Mouse (Mus musculus) midbrain, embryonic 11.5 days (tissue): ENCODE measurements around the gene Trmt2b. TPM values are rescaled to one million over a fixed set of nuclear protein-coding genes. Genes with fewer than 3 reads are reported as not detected.

Experiments used
- ATAC-seq: fragments of 200-750 bp; cut with Nextera tagmentation; 2 replicates; pipeline ENCODE4 v1.8.0; 2017; ENCODE audit warnings: moderate TSS enrichment, moderate library complexity; ENCODE audit not compliant: low FRiP score
- DNase-seq: peaks from one replicate; pipeline ENCODE4 v3.0.0; 2015; ENCODE audit warnings: low spot score; ENCODE audit errors: missing footprints
- H3K27ac ChIP-seq: fragments of 300-500 bp; sonication (generic); 2 replicates; pipeline ENCODE4 v1.5.1; 2014; ENCODE audit warnings: low read depth, low read length
- H3K27me3 ChIP-seq: fragments of 300-500 bp; sonication (generic); 2 replicates; pipeline ENCODE4 v1.6.1; 2014; ENCODE audit warnings: mild to moderate bottlenecking, low read length, moderate library complexity, mixed read lengths; ENCODE audit not compliant: control insufficient read depth, insufficient read depth
- H3K36me3 ChIP-seq: fragments of 300-500 bp; sonication (generic); 2 replicates; pipeline ENCODE4 v1.6.1; 2014; ENCODE audit warnings: mild to moderate bottlenecking, low read length, moderate library complexity, mixed read lengths; ENCODE audit not compliant: control insufficient read depth, insufficient read depth
- H3K4me1 ChIP-seq: fragments of 300-500 bp; sonication (generic); 2 replicates; pipeline ENCODE4 v1.6.1; 2014; ENCODE audit warnings: low read length; ENCODE audit not compliant: control insufficient read depth, insufficient read depth
- H3K4me2 ChIP-seq: fragments of 300-500 bp; sonication (generic); 2 replicates; pipeline ENCODE4 v1.6.1; 2014; ENCODE audit warnings: mild to moderate bottlenecking, moderate library complexity
- H3K4me3 ChIP-seq: fragments of 300-500 bp; sonication (generic); 2 replicates; pipeline ENCODE4 v1.5.1; 2014; ENCODE audit warnings: low read depth, low read length
- H3K9ac ChIP-seq: fragments of 300-500 bp; sonication (generic); 2 replicates; pipeline ENCODE4 v1.6.1; 2014; ENCODE audit warnings: low read length
- H3K9me3 ChIP-seq: fragments of 300-500 bp; sonication (generic); 2 replicates; pipeline ENCODE4 v1.6.1; 2016; ENCODE audit warnings: low read length; ENCODE audit not compliant: control insufficient read depth
- WGBS: fragments of 180-500 bp; shearing (Covaris S2); extraction: QIAGEN DNeasy Blood & Tissue Kit; methylation state at CpG from one replicate; pipeline ENCODE4 v1.1.7; 2014; 5-methylcytosine and 5-hydroxymethylcytosine counted together
- polyA plus RNA-seq: library from polyadenylated mRNA; unstranded; fragments of >200 nt; fragmentation: Nextera tagmentation; extraction: Ambion mirVana; gene quantifications from 2 replicates; pipeline ENCODE4 v1.2.1, GENCODE M21; 2014

Gene Trmt2b
- polyA plus RNA-seq, 1 experiment from 2014 or later = 7.8 TPM

DNA sequence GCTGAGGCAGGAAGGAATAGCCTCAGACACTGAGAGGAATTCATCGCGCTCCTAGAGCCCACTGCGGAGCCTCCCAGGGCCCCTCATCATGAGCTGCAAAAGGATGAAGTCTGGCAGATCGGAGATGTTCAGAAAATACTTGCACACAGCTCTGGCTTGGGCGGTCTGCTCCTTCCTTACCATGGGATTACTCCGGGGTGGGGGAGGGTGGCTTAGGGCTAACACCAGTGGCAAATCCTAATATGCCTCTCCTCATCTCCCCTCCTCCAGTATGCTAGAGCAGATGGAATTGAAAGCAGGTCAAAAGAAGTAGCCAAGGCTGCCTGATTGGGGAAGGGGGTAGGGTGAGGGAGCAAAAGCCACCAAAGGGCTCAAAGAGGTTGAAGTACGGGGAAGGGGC lies 20.0 kb upstream of the Trmt2b start:
- no peak overlapping the region for H3K27ac ChIP-seq
- peaks cover 3% of the 10 kb centered on the region; the same call in 1 of the 2 replicates for H3K27me3 ChIP-seq
- H3K36me3 ChIP-seq = no peaks in the 10 kb centered on the region
- H3K4me3 ChIP-seq = peak overlapping the region; percentile 40
- WGBS = 27% methylated on average over 7 of the region's 7 CpGs
- peak overlapping the region; percentile 59 for H3K9ac ChIP-seq
- ATAC-seq (peak; percentile 70), DNase-seq (no peak)
- no peaks in the 10 kb centered on the region for H3K9me3 ChIP-seq
- peak overlapping the region; percentile 51 for H3K4me2 ChIP-seq
- no peaks in the 10 kb centered on the region; the same call in 1 of the 2 replicates for H3K4me1 ChIP-seq

GRCm38 (mm10) chrX:134296301-134296700 lies 19.5 kb upstream of the Trmt2b start:
- DNase-seq (peak; percentile 84), ATAC-seq (no peak; the same call in 1 of the 2 replicates)
- Histone ChIP-seq H3K9me3 (no peaks in the 10 kb centered on the region), H3K36me3 (no peaks in the 10 kb centered on the region), H3K27me3 (peaks cover 3% of the 10 kb centered on the region; the same call in 1 of the 2 replicates), H3K27ac (no peak overlapping the region), H3K4me2 (peak overlapping the region; percentile 51), H3K4me1 (no peaks in the 10 kb centered on the region; the same call in 1 of the 2 replicates), H3K9ac (peak overlapping the region; percentile 59), H3K4me3 (peak overlapping the region; percentile 40)
- WGBS = 28% methylated on average over 9 of the region's 9 CpGs

GRCm38 (mm10) chrX:134287305-134287704 lies 10.5 kb upstream of the Trmt2b start:
- WGBS = 95% methylated on average over 2 of the region's 2 CpGs
- Histone ChIP-seq H3K4me2 (no peak overlapping the region), H3K9ac (no peak overlapping the region), H3K4me3 (no peak overlapping the region), H3K36me3 (no peaks in the 10 kb centered on the region), H3K9me3 (no peaks in the 10 kb centered on the region), H3K27me3 (no peaks in the 10 kb centered on the region), H3K27ac (no peak overlapping the region), H3K4me1 (no peaks in the 10 kb centered on the region)
- DNase-seq (no peak), ATAC-seq (no peak)

DNA sequence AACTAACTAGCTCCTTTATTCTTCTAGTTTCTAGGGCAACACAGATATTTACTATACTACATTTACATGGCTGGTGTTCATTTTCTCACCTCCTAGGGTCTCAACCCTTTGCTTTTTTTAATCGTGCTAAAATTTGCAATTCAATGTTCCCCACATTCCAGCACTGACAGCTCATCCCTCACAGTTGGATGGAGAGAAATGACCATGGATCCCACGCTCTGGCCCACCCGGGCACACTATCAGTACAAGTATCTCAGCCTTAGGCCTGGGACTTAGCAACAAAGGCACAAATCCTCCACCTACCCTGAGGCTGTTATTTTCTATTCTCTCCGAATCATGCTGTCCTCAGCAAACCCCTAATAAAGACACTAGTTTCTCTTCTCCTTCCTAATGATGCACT lies 9.0 kb upstream of the Trmt2b start:
- DNase-seq (no peak), ATAC-seq (peak; percentile 65; the same call in 1 of the 2 replicates)
- Histone ChIP-seq H3K9ac (no peak overlapping the region), H3K36me3 (no peaks in the 10 kb centered on the region), H3K4me1 (no peaks in the 10 kb centered on the region), H3K27me3 (no peaks in the 10 kb centered on the region), H3K9me3 (no peaks in the 10 kb centered on the region), H3K4me3 (no peak overlapping the region), H3K27ac (no peak overlapping the region), H3K4me2 (no peak overlapping the region)
- WGBS = 45% methylated on average over 4 of the region's 4 CpGs

DNA sequence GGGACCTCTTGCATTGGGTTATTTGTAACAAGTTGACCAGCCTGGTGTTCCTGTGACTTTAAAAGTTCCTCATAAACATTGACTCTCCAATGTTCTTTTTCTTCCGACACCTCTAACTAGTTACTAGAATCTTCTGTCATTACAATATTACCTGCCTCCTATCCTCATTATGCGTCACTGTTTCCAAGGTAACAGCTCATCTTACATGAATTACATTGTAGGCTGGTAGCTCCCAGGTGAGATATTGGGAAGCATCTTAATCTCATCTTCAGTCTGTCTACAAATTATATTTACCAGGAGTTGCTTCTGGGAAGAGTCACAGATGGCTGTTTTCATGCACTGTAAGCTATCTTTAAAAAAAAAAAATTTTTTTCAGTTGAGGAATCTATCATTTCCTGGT lies 8.3 kb upstream of the Trmt2b start:
- Histone ChIP-seq H3K36me3 (no peaks in the 10 kb centered on the region), H3K27ac (no peak overlapping the region), H3K9ac (no peak overlapping the region), H3K4me2 (no peak overlapping the region), H3K9me3 (no peaks in the 10 kb centered on the region), H3K4me1 (no peaks in the 10 kb centered on the region), H3K4me3 (no peak overlapping the region), H3K27me3 (no peaks in the 10 kb centered on the region)
- DNase-seq (no peak), ATAC-seq (no peak)
- 95% methylated on average over 2 of the region's 2 CpGs for WGBS

DNA sequence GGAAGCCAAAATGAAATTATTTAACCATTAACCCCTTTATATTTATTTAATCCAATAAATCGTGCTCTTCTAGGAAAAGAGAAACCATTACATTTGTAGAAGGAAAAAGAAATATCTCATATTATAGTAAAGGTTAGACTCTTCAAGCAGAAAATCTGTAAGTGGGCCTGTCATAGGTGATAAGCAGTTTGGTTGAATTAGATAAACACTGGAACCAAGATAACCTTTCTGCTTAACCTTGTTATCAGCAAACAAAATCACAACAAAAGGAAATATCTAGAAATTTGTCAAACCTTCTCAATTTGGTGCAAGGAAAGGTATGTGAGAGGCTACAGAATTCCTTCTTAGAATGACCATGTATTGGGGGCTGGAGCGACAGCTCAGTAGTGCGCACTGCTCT lies 3.7 kb upstream of the Trmt2b start:
- ATAC-seq = no peak
- WGBS = 89% methylated on average over 3 of the region's 3 CpGs
- no peaks in the 10 kb centered on the region for H3K9me3 ChIP-seq
- no peak overlapping the region for H3K4me2 ChIP-seq
- H3K27ac ChIP-seq = no peak overlapping the region
- H3K4me1 ChIP-seq = no peaks in the 10 kb centered on the region; the same call in 1 of the 2 replicates
- H3K27me3 ChIP-seq = no peaks in the 10 kb centered on the region; the same call in 1 of the 2 replicates
- H3K36me3 ChIP-seq = no peaks in the 10 kb centered on the region
- DNase-seq = no peak
- H3K4me3 ChIP-seq = no peak overlapping the region
- no peak overlapping the region for H3K9ac ChIP-seq

- 31% methylated on average over 6 of the region's 6 CpGs for WGBS
- Histone ChIP-seq H3K4me1 (no peaks in the 10 kb centered on the region; the same call in 1 of the 2 replicates), H3K4me3 (no peak overlapping the region), H3K9ac (no peak overlapping the region), H3K27me3 (no peaks in the 10 kb centered on the region; the same call in 1 of the 2 replicates), H3K4me2 (no peak overlapping the region), H3K27ac (no peak overlapping the region), H3K9me3 (no peaks in the 10 kb centered on the region), H3K36me3 (no peaks in the 10 kb centered on the region)
- ATAC-seq (0 out of 2 replicates have a peak, but pooled peaks have one; percentile 52), DNase-seq (no peak)
Measured at GRCm38 (mm10) chrX:134275715-134276114, 1.1 kb downstream of the Trmt2b start.

GRCm38 (mm10) chrX:134262129-134262528 lies 14.7 kb downstream of the Trmt2b start:
- DNase-seq (no peak), ATAC-seq (no peak)
- WGBS = 76% methylated on average over 11 of the region's 11 CpGs

GRCm38 (mm10) chrX:134261191-134261590 lies 15.6 kb downstream of the Trmt2b start:
- DNase-seq = no peak
- H3K4me3 ChIP-seq = no peak overlapping the region
- H3K9ac ChIP-seq = no peak overlapping the region
- H3K27me3 ChIP-seq = no peaks in the 10 kb centered on the region
- H3K27ac ChIP-seq = no peak overlapping the region
- H3K9me3 ChIP-seq = no peaks in the 10 kb centered on the region
- H3K4me1 ChIP-seq = no peaks in the 10 kb centered on the region
- WGBS = 38% methylated on average over 5 of the region's 5 CpGs
- no peak overlapping the region for H3K4me2 ChIP-seq
- H3K36me3 ChIP-seq = no peaks in the 10 kb centered on the region
- ATAC-seq = no peak

More at GRCm38 (mm10) chrX:134262129-134262528, 14.7 kb downstream of the Trmt2b start:
- Histone ChIP-seq H3K27ac (no peak overlapping the region), H3K36me3 (no peaks in the 10 kb centered on the region), H3K4me3 (no peak overlapping the region), H3K9ac (no peak overlapping the region), H3K27me3 (no peaks in the 10 kb centered on the region), H3K9me3 (no peaks in the 10 kb centered on the region), H3K4me2 (no peak overlapping the region), H3K4me1 (no peaks in the 10 kb centered on the region)
